Mouse (Mus musculus) large intestine, adult 2 months (tissue): ENCODE data around the gene Dnajc5. TPM values are rescaled to one million over a fixed set of nuclear protein-coding genes. Genes with fewer than 3 reads are reported as not detected.

Experiments
- DNase-seq: peaks from one replicate; pipeline ENCODE4 v3.0.0-alpha.2; 2012; ENCODE audit warnings: low read depth, low spot score
- WGBS: fragments of 180-500 bp; shearing (Covaris S2); methylation state at CpG from one replicate; pipeline ENCODE4 v1.1.7; 2018; 5-methylcytosine and 5-hydroxymethylcytosine counted together
- polyA plus RNA-seq: library from polyadenylated mRNA; depleted of rRNA; stranded (reverse); fragments of >200 nt; gene quantifications from 2 replicates; pipeline ENCODE4 v1.2.3, GENCODE M21; 2012; rRNA removed

Dnajc5 gene
- polyA plus RNA-seq, 1 experiment: 38.0 TPM

GRCm38 (mm10) chr2:181598454-181599351 lies 78.4 kb downstream of the Dnajc5 start, which contains the start of gene Samd10:
Gene Samd10, minus strand, starts transcription at chr2:181599212.
- no peak for DNase-seq
- 2% methylated on average over 70 of the region's 71 CpGs for WGBS

DNA sequence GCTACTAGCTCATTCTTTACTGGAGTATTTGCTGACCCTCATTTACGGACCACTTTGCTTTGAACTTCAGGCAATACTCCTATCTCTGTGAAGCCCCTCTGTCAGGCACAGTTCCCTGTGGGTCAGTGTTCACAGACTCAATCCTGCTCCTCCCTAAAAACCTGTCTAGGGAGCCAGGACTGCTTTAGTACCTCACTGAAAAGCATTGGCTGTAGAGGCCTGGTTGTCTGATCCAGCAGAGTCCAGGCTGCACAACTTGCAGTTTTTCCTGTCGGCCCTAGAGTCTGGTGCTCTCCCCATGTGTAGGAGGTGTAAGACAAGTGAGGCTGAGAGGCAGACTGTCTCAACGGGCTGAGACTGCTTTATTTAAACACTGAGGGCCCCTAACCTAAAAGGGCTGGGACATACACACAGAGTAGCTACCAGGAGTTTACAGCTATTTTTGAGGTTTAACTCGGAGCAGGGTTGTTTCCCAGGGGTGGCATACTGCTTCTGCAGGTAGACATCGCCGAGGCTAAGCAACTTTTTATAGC lies 80.0 kb downstream of the Dnajc5 start:
- DNase-seq: no peak
- 42% methylated on average over 6 of the region's 6 CpGs for WGBS

GRCm38 (mm10) chr2:181600828-181601750 lies 80.8 kb downstream of the Dnajc5 start:
- peak; percentile 92 for DNase-seq
- whole genome bisulfite sequencing: under 1% methylated on average over 57 of the region's 57 CpGs

- DNase-seq: no peak
- WGBS: 19% methylated on average over 10 of the region's 10 CpGs
Measured at GRCm38 (mm10) chr2:181601751-181602145, 81.5 kb downstream of the Dnajc5 start.

DNA sequence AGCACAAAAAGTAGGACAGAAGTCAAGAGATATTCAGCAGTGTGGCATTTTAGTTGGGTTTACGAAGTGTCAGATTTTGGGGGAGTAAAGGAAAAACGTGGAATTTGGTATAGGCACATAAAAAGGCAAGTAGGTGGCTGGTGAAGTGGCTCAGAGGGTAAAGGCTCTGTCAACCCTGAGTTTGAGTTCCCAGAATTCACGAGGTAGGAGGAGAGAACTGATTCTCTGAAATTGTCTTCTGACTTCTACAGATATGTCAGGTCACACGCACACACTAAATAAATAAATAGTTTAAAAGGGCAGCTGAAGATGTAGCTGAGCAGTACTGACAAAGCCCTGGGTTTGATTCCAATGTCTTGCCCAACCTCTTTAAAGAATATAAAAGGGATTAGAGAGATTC lies 82.1 kb downstream of the Dnajc5 start:
- 66% methylated on average over 4 of the region's 4 CpGs for WGBS
- DNase-seq: no peak

Other genes starting within 250 kb of the Dnajc5 start
- gene Gmeb2, start 232.4 kb upstream of the Dnajc5 start, polyA plus RNA-seq: 17.5 and 24.8 TPM in 2 replicates
- gene Stmn3, start 206.0 kb upstream of the Dnajc5 start, polyA plus RNA-seq: 2.8 and 4.3 TPM in 2 replicates
- gene Rtel1, start 200.7 kb upstream of the Dnajc5 start, polyA plus RNA-seq: 39.6 and 46.1 TPM in 2 replicates
- 16.7 and 26.7 TPM in 2 replicates for gene Zgpat, start 155.6 kb upstream of the Dnajc5 start, polyA plus RNA-seq
- 29.3 and 29.6 TPM in 2 replicates for gene Arfrp1, start 155.1 kb upstream of the Dnajc5 start, polyA plus RNA-seq
- 37.6 and 48.7 TPM in 2 replicates for gene Lime1, start 140.4 kb upstream of the Dnajc5 start, polyA plus RNA-seq
- gene Zbtb46, start 61.1 kb upstream of the Dnajc5 start, polyA plus RNA-seq: 1.6 and 1.7 TPM in 2 replicates
- 0.05 and 0.11 TPM in 2 replicates for gene Abhd16b, start 27.3 kb upstream of the Dnajc5 start, polyA plus RNA-seq
- gene Tpd52l2, start 23.3 kb upstream of the Dnajc5 start, polyA plus RNA-seq: 26.8 and 28.8 TPM in 2 replicates
- gene Uckl1, start 64.4 kb downstream of the Dnajc5 start, polyA plus RNA-seq: 132 and 189 TPM in 2 replicates
- gene Prpf6, start 71.4 kb downstream of the Dnajc5 start, polyA plus RNA-seq: 12.2 and 16.0 TPM in 2 replicates
- gene Zfp512b, start 72.3 kb downstream of the Dnajc5 start, polyA plus RNA-seq: 8.9 and 18.8 TPM in 2 replicates
- 23.4 and 28.4 TPM in 2 replicates for gene Samd10, start 78.7 kb downstream of the Dnajc5 start, polyA plus RNA-seq
- 0.20 and 0.33 TPM in 2 replicates for gene Gm29797, start 136.5 kb downstream of the Dnajc5 start, polyA plus RNA-seq
- gene Sox18, start 151.2 kb downstream of the Dnajc5 start, polyA plus RNA-seq: 14.3 and 18.2 TPM in 2 replicates
- 4.5 and 5.0 TPM in 2 replicates for gene Tcea2, start 159.8 kb downstream of the Dnajc5 start, polyA plus RNA-seq
- gene Rgs19, start 173.5 kb downstream of the Dnajc5 start, polyA plus RNA-seq: 25.9 and 29.2 TPM in 2 replicates
- not detected in 2 replicates for gene Lkaaear1, start 178.0 kb downstream of the Dnajc5 start, polyA plus RNA-seq
- 0.27 and 0.41 TPM in 2 replicates for gene Oprl1, start 194.5 kb downstream of the Dnajc5 start, polyA plus RNA-seq
- 0.60 and 0.67 TPM in 2 replicates for gene Myt1, start 242.8 kb downstream of the Dnajc5 start, polyA plus RNA-seq